Mouse (Mus musculus) cerebellum, adult 2 months (tissue): ENCODE data around the gene Megf6. TPM values are rescaled to one million over a fixed set of nuclear protein-coding genes. Genes with fewer than 3 reads are reported as not detected.

Source experiments
- DNase-seq, 2 experiments: peaks; one replicate each; pipeline ENCODE4 v3.0.0; 2021
- H3K27ac ChIP-seq: fragments of 200-500 bp; 2 replicates; pipeline ENCODE4 v1.5.1; 2012; ENCODE audit warnings: low read length, control low read depth, inconsistent platforms; ENCODE audit not compliant: insufficient read depth
- H3K27me3 ChIP-seq: fragments of 200-500 bp; 2 replicates; pipeline ENCODE4 v1.6.1; 2012; ENCODE audit warnings: inconsistent platforms, mild to moderate bottlenecking, low read length, moderate library complexity; ENCODE audit not compliant: control insufficient read depth, insufficient read depth
- H3K4me1 ChIP-seq: fragments of 200-500 bp; 2 replicates; pipeline ENCODE4 v1.6.1; 2011; ENCODE audit warnings: low read length; ENCODE audit not compliant: control insufficient read depth, insufficient read depth
- H3K4me3 ChIP-seq: fragments of 200-500 bp; replicated peaks from 2 replicates; pipeline ENCODE3; 2011; ENCODE audit warnings: mild to moderate bottlenecking, low read depth, low read length, control low read depth; ENCODE audit not compliant: insufficient read depth
- CTCF ChIP-seq: fragments of 200-500 bp; IDR thresholded peaks from 2 replicates; pipeline ENCODE4 v1.5.1; 2011; ENCODE audit warnings: low read depth, mild to moderate bottlenecking, control low read depth, low read length, moderate library complexity, borderline replicate concordance; ENCODE audit not compliant: insufficient read depth
- POLR2A ChIP-seq: fragments of 200-500 bp; IDR thresholded peaks from 2 replicates; pipeline ENCODE4 v1.6.1; 2011; ENCODE audit warnings: low read length, control low read depth, borderline replicate concordance; ENCODE audit not compliant: insufficient read depth
- WGBS: fragments of 180-500 bp; shearing (Covaris S2); methylation state at CpG from one replicate; pipeline ENCODE4 v1.1.7; 2018; 5-methylcytosine and 5-hydroxymethylcytosine counted together
- polyA plus RNA-seq: library from polyadenylated mRNA; depleted of rRNA; stranded (reverse); fragments of >200 nt; gene quantifications from 2 replicates; pipeline ENCODE4 v1.2.3, GENCODE M21; 2012

Gene Megf6
- polyA plus RNA-seq, 1 experiment, result 2.6 TPM

DNA sequence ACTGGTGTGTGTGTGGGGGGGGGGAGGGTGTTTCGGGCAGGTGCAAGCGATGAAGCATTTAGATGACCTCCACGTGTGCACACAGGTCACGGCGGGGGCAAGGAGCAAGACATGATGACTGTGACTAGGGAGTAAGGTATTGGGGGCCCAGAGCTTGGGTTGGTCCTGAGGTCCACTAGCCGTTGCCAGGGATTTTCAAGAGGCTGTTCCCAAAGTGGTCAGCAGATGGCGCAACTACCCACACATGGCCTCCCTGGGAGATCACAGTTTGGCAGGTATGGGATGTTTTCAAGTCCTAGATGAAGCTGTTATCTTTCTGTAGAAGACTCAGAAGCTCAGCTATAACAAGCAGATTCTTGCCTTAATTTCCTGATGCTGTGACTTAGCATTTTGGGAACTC, 7.2 kb upstream of the Megf6 start:
- no peak overlapping the region for H3K27ac ChIP-seq
- TF ChIP-seq POLR2A (no peak), CTCF (peak; percentile 92)
- no peaks in the 10 kb centered on the region for H3K27me3 ChIP-seq
- DNase-seq, result peak; percentile 69 to 82
- no peak overlapping the region for H3K4me3 ChIP-seq
- H3K4me1 ChIP-seq, result peaks cover 23% of the 10 kb centered on the region
- WGBS, result 12% methylated on average over 7 of the region's 7 CpGs

DNA sequence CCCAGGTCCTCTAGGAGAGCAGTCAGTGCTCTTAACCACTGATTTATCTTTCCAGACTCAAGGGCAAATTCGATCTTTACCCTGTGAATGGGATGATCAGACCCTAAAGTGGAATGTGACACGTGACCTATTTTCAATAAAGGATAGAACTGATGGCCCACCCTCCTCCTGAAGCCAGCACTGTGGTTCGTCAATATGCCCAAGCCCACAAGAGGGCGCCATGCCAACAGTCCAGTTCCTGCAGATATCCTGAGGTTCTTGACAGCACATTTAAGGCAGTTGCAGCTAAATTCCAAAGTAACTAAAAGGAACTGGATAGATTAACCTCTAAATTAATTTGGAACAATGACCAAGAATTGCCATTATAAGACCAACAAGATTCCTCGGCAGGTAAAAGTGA, 3.5 kb upstream of the Megf6 start:
- no peak for DNase-seq
- 54% methylated on average over 5 of the region's 5 CpGs for WGBS
- Histone ChIP-seq H3K27ac (no peak overlapping the region), H3K4me1 (peaks cover 17% of the 10 kb centered on the region), H3K4me3 (no peak overlapping the region), H3K27me3 (peaks cover 2% of the 10 kb centered on the region; the same call in 1 of the 2 replicates)
- TF ChIP-seq CTCF, result peak; percentile 48; the same call in 1 of the 2 replicates
- TF ChIP-seq POLR2A, result no peak

DNA sequence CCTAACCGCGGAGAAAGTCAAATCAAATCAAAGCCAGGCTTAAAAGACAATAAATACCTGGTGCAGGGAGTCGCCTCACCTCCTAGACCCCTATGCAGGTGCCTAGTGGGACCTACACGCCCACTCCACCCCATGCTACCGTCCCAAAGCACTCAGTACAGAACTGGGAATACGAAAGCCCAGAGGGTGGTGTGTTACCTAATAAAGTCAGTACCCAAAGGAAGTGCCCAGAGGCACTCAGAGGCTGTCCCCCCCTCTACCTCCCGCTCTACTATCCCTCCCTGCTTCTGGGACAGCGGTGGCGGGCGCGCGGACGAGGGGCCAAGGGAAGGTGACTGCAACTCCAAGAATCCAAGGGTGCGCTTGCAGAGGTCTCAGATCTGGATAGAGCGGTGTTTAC, 509 bp upstream of the Megf6 start:
- TF ChIP-seq POLR2A, result no peak
- TF ChIP-seq CTCF, result no peak
- peaks cover 2% of the 10 kb centered on the region; the same call in 1 of the 2 replicates for H3K27me3 ChIP-seq
- no peak overlapping the region for H3K4me3 ChIP-seq
- no peak overlapping the region for H3K27ac ChIP-seq
- peaks cover 18% of the 10 kb centered on the region for H3K4me1 ChIP-seq
- no peak for DNase-seq
- 6% methylated on average over 15 of the region's 15 CpGs for WGBS

DNA sequence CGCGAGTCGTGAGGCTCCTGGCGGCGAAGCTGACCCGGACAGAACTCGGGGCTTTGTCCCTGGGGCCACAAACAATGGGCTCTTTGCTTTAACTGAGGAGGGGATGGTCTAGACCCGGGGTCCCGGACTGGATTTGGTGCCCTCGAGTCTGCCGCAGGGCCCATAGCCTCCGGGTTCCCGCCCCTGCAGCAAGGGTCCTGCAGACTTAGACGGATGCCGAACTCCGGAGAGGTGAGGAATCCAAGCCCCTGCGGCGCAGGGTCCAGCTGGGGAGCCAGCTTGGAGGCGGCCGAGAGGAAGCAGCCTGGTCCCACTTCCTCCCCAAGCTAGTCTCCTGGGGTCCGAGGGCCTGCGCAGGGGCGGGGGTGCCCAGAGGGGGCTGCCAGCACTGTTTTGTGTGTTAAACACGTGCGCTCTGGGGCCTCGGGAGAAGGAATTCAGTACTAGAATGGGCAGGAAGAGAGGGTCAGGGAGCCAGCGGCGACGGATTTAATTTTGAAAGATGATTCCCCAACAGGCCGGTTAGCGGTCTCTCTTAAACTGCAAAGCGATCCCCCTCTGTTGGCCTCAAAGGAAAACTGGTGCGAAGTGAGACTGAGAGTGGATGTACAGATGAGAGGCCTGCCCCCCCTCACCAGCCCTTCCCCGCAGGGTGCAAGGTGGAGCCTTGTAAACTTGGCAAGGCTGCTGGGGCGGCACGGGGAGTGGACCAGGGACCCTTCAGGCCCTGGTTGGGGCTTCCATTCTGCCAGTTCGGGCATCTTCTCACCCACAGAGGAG, 811 bp downstream of the Megf6 start:
- H3K4me3 ChIP-seq, result peak overlapping the region; percentile 15
- DNase-seq, result no peak
- 4% methylated on average over 37 of the region's 37 CpGs for WGBS
- H3K27ac ChIP-seq, result no peak overlapping the region
- no peak for TF ChIP-seq CTCF
- TF ChIP-seq POLR2A, result no peak
- peaks cover 2% of the 10 kb centered on the region; the same call in 1 of the 2 replicates for H3K27me3 ChIP-seq
- peaks cover 11% of the 10 kb centered on the region for H3K4me1 ChIP-seq

DNA sequence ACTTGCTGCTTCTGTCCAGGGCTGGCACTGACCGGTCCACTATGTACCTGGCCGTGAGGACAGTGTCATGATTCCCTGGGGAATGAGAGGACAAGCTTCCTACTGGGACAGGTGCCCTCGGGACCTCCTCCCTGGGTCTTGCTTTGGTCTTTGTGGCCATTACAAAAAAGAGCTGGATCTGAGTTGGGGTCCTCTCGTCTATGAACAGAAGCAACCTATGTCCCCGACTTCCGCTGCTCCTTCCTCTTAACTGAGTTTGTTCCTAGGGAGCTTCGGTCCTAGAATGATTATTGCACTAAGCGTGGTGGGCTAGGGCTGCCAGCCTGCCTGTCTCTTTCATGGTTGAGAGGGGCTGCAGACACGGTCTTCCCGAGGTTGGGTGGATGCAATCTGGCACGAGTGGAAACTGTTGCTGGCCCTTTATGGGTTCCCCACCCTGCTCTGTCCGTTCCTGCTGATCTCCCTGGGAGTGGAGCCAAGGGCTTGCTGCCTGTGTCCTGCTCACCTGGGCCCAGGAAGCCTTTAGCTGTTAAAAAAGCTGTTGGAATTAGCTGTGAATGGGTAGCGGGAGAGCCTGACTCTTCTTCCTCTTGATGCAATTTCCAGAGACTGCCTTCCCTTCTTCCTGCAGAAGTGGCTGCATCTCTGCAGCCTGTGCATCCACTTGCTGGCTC, 1.5 kb downstream of the Megf6 start:
- Histone ChIP-seq H3K27ac (no peak overlapping the region), H3K4me1 (peaks cover 11% of the 10 kb centered on the region), H3K4me3 (peak overlapping the region; percentile 15), H3K27me3 (peaks cover 2% of the 10 kb centered on the region; the same call in 1 of the 2 replicates)
- TF ChIP-seq POLR2A, result no peak
- TF ChIP-seq CTCF, result no peak
- 13% methylated on average over 13 of the region's 13 CpGs for WGBS
- peak; percentile 35 to 45 for DNase-seq

DNA sequence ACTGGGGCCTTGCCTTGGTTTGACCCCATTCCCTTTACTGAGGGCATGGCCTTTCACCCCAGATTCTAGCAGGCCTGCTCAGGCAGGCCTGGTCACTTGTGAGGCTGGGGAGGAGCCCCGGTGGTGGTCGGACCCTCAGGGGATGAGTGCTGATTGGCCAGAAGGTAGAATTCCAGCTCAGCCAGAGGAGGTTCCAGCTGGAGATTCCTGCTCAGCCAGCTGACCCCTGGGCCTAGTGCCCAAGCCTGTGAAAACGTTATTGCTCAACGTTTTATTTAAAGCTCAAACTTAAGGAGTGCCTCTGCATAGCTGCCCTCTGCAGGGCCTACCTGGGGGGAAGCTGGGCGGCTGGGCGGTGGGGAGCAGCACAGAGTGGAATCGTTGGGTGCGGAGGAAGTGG, 6.7 kb downstream of the Megf6 start:
- TF ChIP-seq POLR2A, result no peak
- TF ChIP-seq CTCF, result no peak
- no peak overlapping the region for H3K27ac ChIP-seq
- DNase-seq, result no peak
- no peaks in the 10 kb centered on the region for H3K27me3 ChIP-seq
- no peak overlapping the region for H3K4me3 ChIP-seq
- 74% methylated on average over 8 of the region's 8 CpGs for WGBS
- peaks cover 4% of the 10 kb centered on the region for H3K4me1 ChIP-seq

DNA sequence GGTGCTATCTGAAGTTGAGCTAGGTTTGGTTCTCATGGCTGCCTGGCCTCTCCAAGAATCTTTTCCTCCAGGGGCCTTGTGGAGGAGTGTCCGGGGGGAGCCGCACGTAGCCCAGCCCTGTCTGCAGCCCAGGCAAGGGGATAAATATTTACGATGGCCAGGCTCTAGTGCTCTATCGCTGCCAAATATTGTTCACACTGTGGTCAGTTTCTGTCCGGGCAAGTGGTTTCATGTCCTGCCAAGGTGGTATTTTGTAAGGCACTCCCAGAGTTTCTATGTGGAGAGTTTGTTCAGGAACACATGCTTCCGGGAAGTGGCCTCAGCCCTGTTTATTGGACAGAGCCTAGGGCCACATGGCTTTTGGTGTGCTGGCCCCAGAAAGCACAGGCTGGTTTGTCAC, 10.5 kb downstream of the Megf6 start:
- 92% methylated on average over 7 of the region's 7 CpGs for WGBS
- Histone ChIP-seq H3K4me1 (0 out of 2 replicates have a peak, but pooled peaks cover 5% of the 10 kb centered on the region), H3K4me3 (no peak overlapping the region), H3K27ac (no peak overlapping the region), H3K27me3 (no peaks in the 10 kb centered on the region)
- TF ChIP-seq CTCF, result no peak
- TF ChIP-seq POLR2A, result no peak
- no peak for DNase-seq
